Mouse (Mus musculus) cerebellum, adult 8-10 months (tissue): Measurements from ENCODE around the gene Olfr1284.
"Not testable (repeated sequence)": the region's sequence is repeated elsewhere in the genome, so short reads cannot be mapped to it uniquely, and the experiment has no call there.

ENCODE experiments used
- DNase-seq: peaks from one replicate; pipeline ENCODE4 v3.0.0; 2022

The Olfr1284 gene

DNA sequence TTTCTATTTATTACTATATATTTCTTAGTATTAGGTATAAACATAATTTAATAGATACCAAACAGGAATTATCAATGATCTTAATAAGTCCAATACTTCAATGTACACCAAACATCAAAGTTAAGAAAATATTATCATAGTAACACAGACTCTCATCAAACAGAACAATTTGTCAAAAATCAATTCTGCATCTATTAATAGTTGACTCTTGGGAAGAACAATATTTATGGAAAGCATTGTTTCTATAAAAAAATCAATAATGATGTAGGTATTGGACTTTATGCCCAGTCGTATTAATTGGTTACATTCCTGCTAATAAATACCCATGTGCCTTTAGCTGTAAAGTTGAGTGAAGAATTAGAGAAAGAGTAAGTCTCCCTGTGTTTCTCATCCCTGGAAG is at the start of gene Olfr1284:
TSS of gene Olfr1284 (plus strand) at position 301 of the 400 bp plus-strand sequence.
- no peak for DNase-seq

DNA sequence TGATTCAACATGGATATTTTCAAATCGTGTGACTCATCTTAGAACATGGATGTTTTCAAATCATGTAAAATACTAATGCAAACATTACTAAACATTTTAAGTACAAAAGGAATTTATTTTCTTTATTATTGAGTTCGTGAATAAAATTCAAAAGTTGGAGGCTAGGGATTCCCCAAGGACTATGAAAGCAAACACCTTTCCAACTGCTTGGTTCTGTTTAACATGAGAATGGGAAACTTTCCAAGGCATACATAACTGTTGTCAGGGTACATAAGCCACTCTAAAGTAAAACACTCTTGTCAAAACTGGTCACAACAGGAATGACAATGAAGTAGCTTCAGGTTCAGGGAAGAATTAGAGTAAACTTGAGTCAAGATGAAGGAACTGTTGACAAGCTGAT is 49.1 kb upstream of the Olfr1284 start, which contains the start of gene Olfr1281:
TSS of gene Olfr1281 (plus strand) at position 301 of the 400 bp plus-strand sequence.
- no peak for DNase-seq

DNA sequence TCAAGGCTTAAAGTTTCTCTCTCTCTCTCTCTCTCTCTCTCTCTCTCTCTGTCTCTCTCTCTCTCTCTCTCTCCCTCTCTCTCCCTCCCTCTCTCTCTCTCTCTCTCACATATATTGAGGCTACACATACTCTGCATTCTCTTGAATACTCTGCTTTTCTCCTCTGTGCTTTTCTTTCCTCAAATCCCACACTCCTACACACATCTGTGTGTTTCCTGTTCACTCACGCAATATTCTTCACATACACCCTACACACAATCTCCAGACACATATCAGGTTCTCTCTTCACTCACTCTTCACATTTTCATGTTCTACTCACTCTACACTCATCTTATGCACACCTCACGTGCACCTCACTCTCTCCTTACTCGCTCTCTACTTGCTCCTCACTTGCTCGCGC is 41.6 kb upstream of the Olfr1284 start:
- DNase-seq: not testable (repeated sequence)

DNA sequence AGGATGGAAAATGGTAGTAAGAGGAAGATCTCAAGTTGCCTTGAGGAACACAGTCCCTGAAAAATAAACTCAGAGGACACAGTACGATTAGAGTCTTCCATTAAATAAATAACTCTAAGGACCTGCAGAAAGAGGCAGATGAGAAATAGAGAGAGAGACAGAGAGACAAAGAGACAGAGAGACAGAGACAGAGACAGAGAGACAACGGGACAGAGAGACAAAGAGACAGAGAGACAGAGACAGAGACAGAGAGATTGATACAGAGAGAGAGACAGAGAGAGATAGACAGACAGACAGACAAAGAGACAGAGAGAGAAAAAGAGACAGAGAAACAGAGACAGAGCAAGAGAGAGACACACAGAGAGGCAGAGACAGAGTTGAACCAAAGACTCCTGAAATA is 39.3 kb upstream of the Olfr1284 start, which contains the start of gene Olfr1282:
TSS of gene Olfr1282 (minus strand) at position 101 of the 400 bp plus-strand sequence.
- DNase-seq: no peak

DNA sequence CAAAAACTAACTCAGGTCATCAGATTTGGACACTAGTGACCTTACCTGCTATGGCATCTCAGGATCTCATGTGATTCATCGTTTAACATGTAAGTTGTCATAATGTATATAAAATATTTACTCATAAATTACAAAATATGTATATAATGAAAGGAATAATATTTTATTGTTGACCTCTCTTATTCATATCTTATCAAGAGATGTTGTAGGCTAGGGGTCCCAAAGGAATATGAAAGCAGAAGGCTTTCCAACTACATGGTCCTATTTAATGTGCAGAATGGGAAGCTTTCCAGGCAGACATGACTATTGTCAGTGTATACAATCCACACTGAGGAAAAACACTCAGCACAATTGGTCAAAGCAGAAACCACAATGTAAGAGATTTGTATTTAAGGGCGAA is 8.8 kb upstream of the Olfr1284 start, which contains the start of gene Olfr1283:
TSS of gene Olfr1283 (plus strand) at position 301 of the 400 bp plus-strand sequence.
- no peak for DNase-seq

DNA sequence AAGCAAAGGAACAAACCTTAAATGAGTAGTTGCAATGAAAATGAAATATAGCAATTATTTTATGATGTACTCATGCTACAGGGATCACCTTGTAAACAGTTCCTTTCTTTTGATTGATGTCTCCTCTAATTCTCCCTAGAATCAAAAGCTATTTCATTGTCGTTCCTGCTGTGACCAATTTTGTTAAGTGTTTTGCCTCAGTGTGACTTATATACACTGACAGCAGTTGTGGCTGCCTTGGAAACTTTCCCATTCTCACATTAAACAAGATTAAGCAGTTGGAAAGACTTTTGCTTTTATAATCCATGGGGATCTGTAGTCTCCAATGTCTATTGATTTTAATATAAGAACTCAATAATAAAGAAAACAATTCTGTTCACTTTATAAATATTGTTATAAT is 47.6 kb downstream of the Olfr1284 start, which contains the start of gene Olfr1286:
TSS of gene Olfr1286 (minus strand) at position 185 of the 400 bp plus-strand sequence.
- DNase-seq: no peak
